Mouse (Mus musculus): ENCODE data around the gene Epb41.

DNA sequence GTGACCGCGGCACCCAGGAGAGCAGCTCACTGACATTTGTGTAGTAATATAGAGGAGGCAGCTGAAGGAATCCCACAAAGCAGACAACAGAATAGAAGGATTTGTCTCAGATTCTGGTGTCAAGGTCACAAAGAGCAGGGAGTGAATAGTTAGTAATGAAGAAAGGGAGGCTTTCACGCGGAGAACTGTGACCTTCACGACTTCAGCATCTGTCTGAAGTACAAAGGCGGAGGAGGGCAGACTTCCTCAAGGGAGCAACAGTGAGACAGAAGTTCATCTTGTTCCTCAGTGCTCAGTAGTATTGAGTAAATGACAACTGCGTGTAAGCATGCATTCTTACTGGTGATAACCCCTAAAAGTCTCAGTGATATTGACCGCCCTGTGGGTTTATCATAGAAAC is 124.5 kb downstream of the Epb41 start:
- no peak for TF ChIP-seq CTCF (IDR thresholded peaks at IDR 0.05; ENCODE audit: low read depth)
- TF ChIP-seq EP300 (IDR thresholded peaks at IDR 0.05; ENCODE audit: low read depth): no peak
